Mouse (Mus musculus) CH12.LX (cell line): Measurements from ENCODE around the gene Hectd1. TPM values are rescaled to one million over a fixed set of nuclear protein-coding genes. Genes with fewer than 3 reads are reported as not detected.

Experiments used
- DNase-seq: peaks from one replicate; pipeline ENCODE4 v3.0.0-alpha.2; 2013; ENCODE audit errors: extremely low read depth
- H3K27ac ChIP-seq: 2 replicates; pipeline ENCODE4 v1.5.1; 2012; ENCODE audit warnings: low read depth, mild to moderate bottlenecking, control low read depth, moderate library complexity; ENCODE audit not compliant: insufficient read depth
- H3K27me3 ChIP-seq: replicated peaks from 2 replicates; pipeline ENCODE3; 2012; ENCODE audit warnings: inconsistent platforms
- H3K36me3 ChIP-seq, 2 experiments: replicated peaks in 1 of 2; 2 replicates each; pipeline versions ENCODE3 to v1.6.1; 2012; ENCODE audit warnings: inconsistent platforms in 1 of 2, low read length in 1 of 2, mild to moderate bottlenecking in 1 of 2, mixed read lengths in 1 of 2, moderate library complexity in 1 of 2; ENCODE audit not compliant: control insufficient read depth in 1 of 2, insufficient read depth in 1 of 2
- H3K4me1 ChIP-seq, 2 experiments: 2 replicates each; pipeline ENCODE4 v1.6.1; 2012; ENCODE audit warnings: inconsistent platforms in 1 of 2, moderate library complexity in 1 of 2; ENCODE audit not compliant: insufficient read depth in 2 of 2, control insufficient read depth in 1 of 2
- H3K4me2 ChIP-seq: 2 replicates; pipeline ENCODE4 v1.6.1; 2012; ENCODE audit warnings: low read depth, mild to moderate bottlenecking, control low read depth; ENCODE audit not compliant: poor library complexity, insufficient read depth, severe bottlenecking
- H3K4me3 ChIP-seq, 3 experiments: fragments of 150-350 bp in 1 of 3; sonication (generic) in 1 of 3; replicated peaks in 1 of 3; 2 replicates each; pipeline versions ENCODE3 to v1.5.1; 2011 to 2012; ENCODE audit warnings: low read depth in 2 of 3, low read length in 2 of 3, mild to moderate bottlenecking in 2 of 3, moderate library complexity in 2 of 3, control low read depth in 1 of 3, improper control_type of control experiment in 1 of 3, inconsistent platforms in 1 of 3, mixed read lengths in 1 of 3; ENCODE audit not compliant: poor library complexity in 1 of 3
- H3K79me2 ChIP-seq: replicated peaks from 2 replicates; pipeline ENCODE4 v1.6.1; 2012; ENCODE audit warnings: mild to moderate bottlenecking, moderate library complexity; ENCODE audit not compliant: control insufficient read depth, poor library complexity, insufficient read depth, severe bottlenecking; ENCODE audit errors: extremely low read depth
- H3K9ac ChIP-seq: 2 replicates; pipeline ENCODE4 v1.6.1; 2012; ENCODE audit warnings: low read depth, mild to moderate bottlenecking, control low read depth, moderate library complexity; ENCODE audit not compliant: insufficient read depth
- H3K9me3 ChIP-seq: replicated peaks from 2 replicates; pipeline ENCODE3; 2012; ENCODE audit warnings: low read length, inconsistent platforms, mixed read lengths
- BHLHE40 ChIP-seq: IDR thresholded peaks from 2 replicates; pipeline ENCODE4 v1.6.1; 2011; ENCODE audit warnings: mild to moderate bottlenecking, low read depth, low read length, improper control_type of control experiment
- CHD1 ChIP-seq: IDR thresholded peaks from 2 replicates; pipeline ENCODE4 v1.6.1; 2012; ENCODE audit warnings: low read depth, low read length, improper control_type of control experiment, inconsistent platforms
- CHD2 ChIP-seq: IDR thresholded peaks from 2 replicates; pipeline ENCODE4 v1.6.1; 2011; ENCODE audit warnings: low read length, improper control_type of control experiment
- CTCF ChIP-seq, 2 experiments: IDR thresholded peaks in 1 of 2; conservative IDR thresholded peaks in 1 of 2; 2 replicates each; pipeline ENCODE4 v1.5.1; 2011 to 2012; ENCODE audit warnings: low read depth in 2 of 2, low read length in 2 of 2, improper control_type of control experiment in 1 of 2, inconsistent platforms in 1 of 2, mild to moderate bottlenecking in 1 of 2, moderate library complexity in 1 of 2
- E2F4 ChIP-seq: IDR thresholded peaks from 2 replicates; pipeline ENCODE4 v1.6.1; 2011; ENCODE audit warnings: low read depth, low read length, improper control_type of control experiment; ENCODE audit not compliant: insufficient replicate concordance
- KAT2A ChIP-seq: IDR thresholded peaks from 2 replicates; pipeline ENCODE4 v1.6.1; 2012; ENCODE audit warnings: low read length, improper control_type of control experiment, inconsistent platforms; ENCODE audit not compliant: insufficient replicate concordance
- MAFK ChIP-seq: IDR thresholded peaks from 2 replicates; pipeline ENCODE4 v1.6.1; 2011; ENCODE audit warnings: low read length, improper control_type of control experiment; ENCODE audit not compliant: insufficient replicate concordance
- MAZ ChIP-seq: IDR thresholded peaks from 2 replicates; pipeline ENCODE4 v1.6.1; 2012; ENCODE audit warnings: low read depth, mild to moderate bottlenecking, inconsistent platforms, low read length, improper control_type of control experiment, moderate library complexity
- MXI1 ChIP-seq: IDR thresholded peaks from 2 replicates; pipeline ENCODE4 v1.6.1; 2011; ENCODE audit warnings: mild to moderate bottlenecking, low read depth, low read length, improper control_type of control experiment
- MYC ChIP-seq: IDR thresholded peaks from 2 replicates; pipeline ENCODE4 v1.6.1; 2011; ENCODE audit warnings: low read depth, mild to moderate bottlenecking, improper control_type of control experiment, low read length
- NELFE ChIP-seq: IDR thresholded peaks from 2 replicates; pipeline ENCODE4 v1.6.1; 2011; ENCODE audit warnings: low read depth, low read length, improper control_type of control experiment
- NRF1 ChIP-seq: IDR thresholded peaks from 2 replicates; pipeline ENCODE4 v1.6.1; 2014; ENCODE audit warnings: low read depth, mild to moderate bottlenecking, inconsistent platforms, low read length, improper control_type of control experiment, moderate library complexity
- PAX5 ChIP-seq: IDR thresholded peaks from 2 replicates; pipeline ENCODE4 v1.6.1; 2012; ENCODE audit warnings: low read length, inconsistent platforms, mixed read lengths
- POLR2A ChIP-seq: IDR thresholded peaks from 2 replicates; pipeline ENCODE4 v1.6.1; 2011; ENCODE audit warnings: low read depth, mild to moderate bottlenecking, improper control_type of control experiment, low read length
- POLR2AphosphoS2 ChIP-seq: IDR thresholded peaks from 2 replicates; pipeline ENCODE4 v1.6.1; 2011; ENCODE audit warnings: low read depth, low read length, improper control_type of control experiment
- RAD21 ChIP-seq: IDR thresholded peaks from 2 replicates; pipeline ENCODE4 v1.6.1; 2011; ENCODE audit warnings: low read depth, mild to moderate bottlenecking, low read length, improper control_type of control experiment, moderate library complexity
- RCOR1 ChIP-seq: conservative IDR thresholded peaks from 2 replicates; pipeline ENCODE4 v1.6.1; 2012; ENCODE audit warnings: low read depth, mild to moderate bottlenecking, inconsistent platforms, low read length, improper control_type of control experiment
- SIN3A ChIP-seq: IDR thresholded peaks from 2 replicates; pipeline ENCODE4 v1.6.1; 2012; ENCODE audit warnings: low read length, improper control_type of control experiment, inconsistent platforms
- UBTF ChIP-seq: IDR thresholded peaks from 2 replicates; pipeline ENCODE4 v1.6.1; 2012; ENCODE audit warnings: low read depth, mild to moderate bottlenecking, inconsistent platforms, low read length, improper control_type of control experiment, moderate library complexity
- ZC3H11A ChIP-seq: IDR thresholded peaks from 2 replicates; pipeline ENCODE4 v1.6.1; 2012; ENCODE audit warnings: low read depth, mild to moderate bottlenecking, inconsistent platforms, low read length, improper control_type of control experiment
- ZMIZ1 ChIP-seq: IDR thresholded peaks from 2 replicates; pipeline ENCODE4 v1.6.1; 2012; ENCODE audit warnings: low read depth, mild to moderate bottlenecking, inconsistent platforms, low read length, improper control_type of control experiment
- ZNF384 ChIP-seq: IDR thresholded peaks from 2 replicates; pipeline ENCODE4 v1.6.1; 2012; ENCODE audit warnings: low read depth, low read length, improper control_type of control experiment, inconsistent platforms
- dilution Hi-C: fragments of 300-500 bp; cut with MboI; formaldehyde crosslinking; loops from 2 replicates; pipeline ENCODE4 v1.14.3; 2020; ENCODE audit warnings: low sequenced_read_pairs; ENCODE audit not compliant: extremely low pct_unique_long_range_greater_than_20kb, extremely low pct_ligation_motif_present
- in situ Hi-C: fragments of 300-500 bp; cut with MboI; formaldehyde crosslinking; loops from 3 replicates; pipeline ENCODE4 v1.14.3; 2019; ENCODE audit warnings: low sequenced_read_pairs, low pct_ligation_motif_present, low pct_unique_long_range_greater_than_20kb, mixed read lengths
- polyA plus RNA-seq: library from polyadenylated mRNA; unstranded; fragments of >175 nt; gene quantifications from 2 replicates; pipeline ENCODE4 v1.2.1, GENCODE M21; 2012; ENCODE audit warnings: low read depth; ENCODE audit not compliant: insufficient read length
- total RNA-seq, 2 experiments: library from RNA; depleted of rRNA; stranded (reverse); fragments of 300-350 nt in 1 of 2; fragments of >200 nt in 1 of 2; gene quantifications; 2 replicates each; pipeline ENCODE4 v1.2.3; 2012 to 2014

Gene Hectd1
- total and polyA plus RNA-seq, 3 experiments: 36.2 to 42.3 (median 41.4) TPM

- dilution Hi-C loops (no loop called here), in situ Hi-C loops (no loop called here)
- no peak for TF ChIP-seq RAD21
- TF ChIP-seq MYC: no peak
- no peak for TF ChIP-seq UBTF
- TF ChIP-seq PAX5: no peak
- no peak for TF ChIP-seq KAT2A
- TF ChIP-seq RCOR1: no peak
- no peak for TF ChIP-seq SIN3A
- TF ChIP-seq MAFK: no peak
- TF ChIP-seq ZNF384: no peak
- no peak for TF ChIP-seq NELFE
- TF ChIP-seq NRF1: no peak
- TF ChIP-seq POLR2AphosphoS2: no peak
- TF ChIP-seq E2F4: no peak
- no peak overlapping the region for H3K27ac ChIP-seq
- no peak overlapping the region for H3K4me3 ChIP-seq
- H3K36me3 ChIP-seq: peaks cover 4 to 27% of the 10 kb centered on the region in 2 experiments
- H3K9me3 ChIP-seq: no peaks in the 10 kb centered on the region
- H3K4me1 ChIP-seq: peaks cover 0 to 6% of the 10 kb centered on the region in 2 experiments; a peak in 2 of 4 replicates
- H3K27me3 ChIP-seq: no peaks in the 10 kb centered on the region
- DNase-seq: no peak
- H3K9ac ChIP-seq: no peak overlapping the region
- no peak overlapping the region for H3K4me2 ChIP-seq
- H3K79me2 ChIP-seq: no peaks in the 10 kb centered on the region
Measured at GRCm38 (mm10) chr12:51721836-51722235, 107.5 kb downstream of the Hectd1 start.

GRCm38 (mm10) chr12:51718617-51719016, 110.7 kb downstream of the Hectd1 start:
- dilution Hi-C loops: no loop called here
- TF ChIP-seq NELFE (no peak), CTCF (conservative IDR thresholded peaks at IDR 0.05 in 1 of 2, IDR thresholded peaks at IDR 0.05 in 1 of 2; ENCODE audit: low read depth in 2 of 2, low read length in 2 of 2) (no peak), MAZ (no peak), CHD2 (no peak), CHD1 (no peak), ZC3H11A (no peak), NRF1 (no peak), BHLHE40 (no peak), POLR2A (no peak), MXI1 (no peak), ZMIZ1 (no peak), UBTF (no peak)

More at GRCm38 (mm10) chr12:51718617-51719016, 110.7 kb downstream of the Hectd1 start:
- Histone ChIP-seq H3K9ac (no peak overlapping the region), H3K36me3 (peaks cover 4 to 22% of the 10 kb centered on the region in 2 experiments), H3K9me3 (no peaks in the 10 kb centered on the region), H3K4me1 (peaks cover 0 to 8% of the 10 kb centered on the region in 2 experiments; a peak in 2 of 4 replicates), H3K27ac (no peak overlapping the region), H3K79me2 (no peaks in the 10 kb centered on the region), H3K27me3 (no peaks in the 10 kb centered on the region), H3K4me2 (no peak overlapping the region), H3K4me3 (no peak overlapping the region)
- DNase-seq: no peak
- in situ Hi-C loops: no loop called here
